Mouse (Mus musculus) liver, adult 2 months (tissue): Measurements from ENCODE around the gene Kalrn.

Experiments
- CTCF ChIP-seq: fragments of 200-500 bp; IDR thresholded peaks from 2 replicates; pipeline ENCODE4 v1.5.1; 2011; ENCODE audit warnings: low read depth, low read length, control low read depth
- POLR2A ChIP-seq: fragments of 200-500 bp; IDR thresholded peaks from 2 replicates; pipeline ENCODE4 v1.6.1; 2011; ENCODE audit warnings: low read length, control low read depth; ENCODE audit not compliant: insufficient read depth; ENCODE audit errors: extremely low read depth

DNA sequence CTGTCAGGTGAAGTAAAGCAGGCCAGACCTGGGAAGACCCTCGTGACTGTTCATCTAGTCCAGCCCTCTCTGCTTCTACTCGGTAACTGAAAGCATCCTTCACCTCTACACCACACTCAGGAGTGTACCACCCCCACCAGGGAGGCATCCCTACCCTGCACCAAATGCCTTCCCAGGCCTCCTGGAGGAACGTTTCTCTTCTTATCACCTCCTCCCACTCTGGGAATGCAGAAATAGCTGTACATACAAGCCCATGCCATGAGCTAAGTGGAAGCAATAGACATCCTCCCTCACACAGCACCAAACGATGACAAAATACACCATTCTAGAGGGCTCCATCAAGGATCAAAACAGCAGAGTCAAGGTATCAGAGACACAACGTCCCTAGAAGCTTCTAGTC lies 168.2 kb downstream of the Kalrn start:
- TF ChIP-seq CTCF (no peak), POLR2A (no peak)
